Mouse (Mus musculus): ENCODE results near the gene Med13l. TPM values are rescaled to one million over a fixed set of nuclear protein-coding genes. Genes with fewer than 3 reads are reported as not detected.
A peak's percentile ranks its signal among the peaks of the same experiment; 100 is the strongest.

Gene Med13l
- total and polyA plus RNA-seq, 2 experiments from 2014 or later, result 12.5 to 31.0 TPM

- no peak overlapping the region for H3K27ac ChIP-seq (ENCODE audit: low read depth, low read length)
- DNase-seq (no peak), ATAC-seq (peak; percentile 77)
- peaks cover 4% of the 10 kb centered on the region; the same call in 1 of the 2 replicates for H3K36me3 ChIP-seq (ENCODE audit: insufficient read depth)
- H3K27me3 ChIP-seq (ENCODE audit: insufficient read depth, low read length), result no peaks in the 10 kb centered on the region
- H3K4me1 ChIP-seq (ENCODE audit: insufficient read depth), result 0 out of 2 replicates have a peak, but pooled peaks cover 3% of the 10 kb centered on the region
- 13% methylated on average over 6 of the region's 6 CpGs for WGBS
- no peaks in the 10 kb centered on the region for H3K9me3 ChIP-seq (ENCODE audit: low read length)
- H3K4me3 ChIP-seq (ENCODE audit: low read depth, low read length), result no peak overlapping the region
- H3K4me2 ChIP-seq (ENCODE audit: low read depth), result no peak overlapping the region
- H3K9ac ChIP-seq, result no peak overlapping the region
- TF ChIP-seq CTCF (IDR thresholded peaks at IDR 0.05; ENCODE audit: low read depth), result no peak
These were observed 208.7 kb downstream of the Med13l start for GRCm38 (mm10) chr5:118769143-118769542.

DNA sequence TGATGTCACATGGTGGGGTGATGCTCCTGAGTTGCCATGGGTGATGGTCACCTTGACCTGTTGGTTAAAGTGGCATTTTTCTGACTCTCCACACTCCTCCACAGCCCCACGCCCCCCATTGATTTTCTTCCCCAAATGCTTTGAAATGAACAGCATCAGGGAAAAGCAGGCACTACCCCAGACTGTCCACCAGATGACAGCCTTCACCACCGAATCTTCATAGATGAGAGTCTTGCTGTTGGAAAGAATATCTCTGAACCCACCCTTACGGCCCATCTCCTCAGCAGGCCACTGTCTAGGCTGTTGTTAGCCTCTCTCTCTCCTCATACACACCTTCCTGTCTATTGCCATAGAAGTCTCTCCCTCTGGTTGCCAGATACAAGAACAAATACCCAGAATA, 213.4 kb downstream of the Med13l start:
- Histone ChIP-seq H3K27me3 (ENCODE audit: insufficient read depth, low read length) (no peaks in the 10 kb centered on the region), H3K4me3 (ENCODE audit: low read depth, low read length) (no peak overlapping the region), H3K4me2 (ENCODE audit: low read depth) (no peak overlapping the region), H3K36me3 (ENCODE audit: insufficient read depth) (no peaks in the 10 kb centered on the region), H3K4me1 (ENCODE audit: insufficient read depth) (0 out of 2 replicates have a peak, but pooled peaks cover 3% of the 10 kb centered on the region), H3K9me3 (ENCODE audit: low read length) (no peaks in the 10 kb centered on the region), H3K9ac (no peak overlapping the region), H3K27ac (ENCODE audit: low read depth, low read length) (no peak overlapping the region)
- WGBS, result 29% methylated on average over 3 of the region's 3 CpGs
- peak; percentile 77 for ATAC-seq
- DNase-seq, result peak; percentile 78
- peak; percentile 98 for TF ChIP-seq CTCF (IDR thresholded peaks at IDR 0.05; ENCODE audit: low read depth)

GRCm38 (mm10) chr5:118776396-118776795, 215.9 kb downstream of the Med13l start:
- Histone ChIP-seq H3K27me3 (ENCODE audit: insufficient read depth, low read length) (peaks cover 6% of the 10 kb centered on the region), H3K4me1 (ENCODE audit: insufficient read depth) (no peaks in the 10 kb centered on the region), H3K4me3 (ENCODE audit: low read depth, low read length) (no peak overlapping the region), H3K36me3 (ENCODE audit: insufficient read depth) (no peaks in the 10 kb centered on the region), H3K9me3 (ENCODE audit: low read length) (no peaks in the 10 kb centered on the region), H3K4me2 (ENCODE audit: low read depth) (no peak overlapping the region), H3K27ac (ENCODE audit: low read depth, low read length) (no peak overlapping the region), H3K9ac (no peak overlapping the region)
- ATAC-seq, result no peak
- no peak for DNase-seq
- TF ChIP-seq CTCF (IDR thresholded peaks at IDR 0.05; ENCODE audit: low read depth), result no peak
- 85% methylated on average over 6 of the region's 6 CpGs for WGBS

DNA sequence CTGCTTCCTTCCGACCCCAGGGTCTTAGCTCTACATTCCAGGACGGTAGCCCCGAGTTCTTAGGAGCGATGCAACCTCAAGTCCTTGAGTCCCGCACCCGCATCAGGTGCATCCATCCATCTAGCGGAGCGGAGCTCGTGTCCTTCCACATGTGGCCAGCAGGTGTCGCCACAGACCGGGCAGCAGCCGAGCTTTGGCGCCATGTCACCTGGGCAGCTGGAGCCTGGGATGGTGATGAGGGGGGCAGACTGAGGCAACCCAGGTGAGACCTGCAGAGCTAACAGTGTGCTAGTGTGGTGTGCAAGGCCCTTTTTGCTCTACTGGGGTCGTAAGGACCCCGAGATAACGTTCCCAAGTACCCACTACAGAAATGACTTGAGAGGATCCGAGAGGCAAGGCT, 221.1 kb downstream of the Med13l start:
- H3K4me2 ChIP-seq (ENCODE audit: low read depth), result no peak overlapping the region

GRCm38 (mm10) chr5:118782139-118782538, 221.7 kb downstream of the Med13l start:
- Histone ChIP-seq H3K27me3 (ENCODE audit: insufficient read depth, low read length) (peaks cover 7% of the 10 kb centered on the region), H3K4me3 (ENCODE audit: low read depth, low read length) (no peak overlapping the region), H3K9me3 (ENCODE audit: low read length) (no peaks in the 10 kb centered on the region), H3K27ac (ENCODE audit: low read depth, low read length) (no peak overlapping the region), H3K4me2 (ENCODE audit: low read depth) (no peak overlapping the region), H3K9ac (no peak overlapping the region), H3K4me1 (ENCODE audit: insufficient read depth) (no peaks in the 10 kb centered on the region), H3K36me3 (ENCODE audit: insufficient read depth) (no peaks in the 10 kb centered on the region)
- WGBS, result 92% methylated on average over 3 of the region's 3 CpGs
- DNase-seq (no peak), ATAC-seq (no peak)
- TF ChIP-seq CTCF (IDR thresholded peaks at IDR 0.05; ENCODE audit: low read depth), result no peak

More for the DNA sequence above, 221.1 kb downstream of the Med13l start:
- Histone ChIP-seq H3K4me3 (ENCODE audit: low read depth, low read length) (no peak overlapping the region), H3K27me3 (ENCODE audit: insufficient read depth, low read length) (peaks cover 7% of the 10 kb centered on the region), H3K27ac (ENCODE audit: low read depth, low read length) (no peak overlapping the region), H3K36me3 (ENCODE audit: insufficient read depth) (no peaks in the 10 kb centered on the region), H3K4me1 (ENCODE audit: insufficient read depth) (no peaks in the 10 kb centered on the region), H3K9me3 (ENCODE audit: low read length) (no peaks in the 10 kb centered on the region), H3K9ac (no peak overlapping the region)
- DNase-seq (peak; percentile 76), ATAC-seq (peak; percentile 43; the same call in 1 of the 2 replicates)
- peak; percentile 100 for TF ChIP-seq CTCF (IDR thresholded peaks at IDR 0.05; ENCODE audit: low read depth)
- 15% methylated on average over 17 of the region's 17 CpGs for WGBS

GRCm38 (mm10) chr5:118789226-118789625, 228.7 kb downstream of the Med13l start:
- Histone ChIP-seq H3K36me3 (ENCODE audit: insufficient read depth) (no peaks in the 10 kb centered on the region), H3K9ac (no peak overlapping the region), H3K4me2 (ENCODE audit: low read depth) (no peak overlapping the region), H3K4me1 (ENCODE audit: insufficient read depth) (no peaks in the 10 kb centered on the region), H3K9me3 (ENCODE audit: low read length) (no peaks in the 10 kb centered on the region; the same call in 1 of the 2 replicates), H3K4me3 (ENCODE audit: low read depth, low read length) (no peak overlapping the region), H3K27me3 (ENCODE audit: insufficient read depth, low read length) (no peaks in the 10 kb centered on the region), H3K27ac (ENCODE audit: low read depth, low read length) (no peak overlapping the region)
- 89% methylated on average over 11 of the region's 11 CpGs for WGBS
- no peak for DNase-seq
- no peak for ATAC-seq
- no peak for TF ChIP-seq CTCF (IDR thresholded peaks at IDR 0.05; ENCODE audit: low read depth)

- Histone ChIP-seq H3K9ac (no peak overlapping the region), H3K36me3 (ENCODE audit: insufficient read depth) (no peaks in the 10 kb centered on the region), H3K27me3 (ENCODE audit: insufficient read depth, low read length) (no peaks in the 10 kb centered on the region), H3K4me1 (ENCODE audit: insufficient read depth) (no peaks in the 10 kb centered on the region), H3K9me3 (ENCODE audit: low read length) (no peaks in the 10 kb centered on the region; the same call in 1 of the 2 replicates), H3K27ac (ENCODE audit: low read depth, low read length) (no peak overlapping the region), H3K4me3 (ENCODE audit: low read depth, low read length) (no peak overlapping the region), H3K4me2 (ENCODE audit: low read depth) (no peak overlapping the region)
- WGBS, result 60% methylated on average over 9 of the region's 9 CpGs
- no peak for TF ChIP-seq CTCF (IDR thresholded peaks at IDR 0.05; ENCODE audit: low read depth)
- no peak for ATAC-seq
- no peak for DNase-seq
These were observed 229.3 kb downstream of the Med13l start for GRCm38 (mm10) chr5:118789776-118790175.

Measured in forebrain, postnatal 0 days (tissue).